Mouse (Mus musculus): Measurements from ENCODE around the gene AL732309.1. TPM values are rescaled to one million over a fixed set of nuclear protein-coding genes. Genes with fewer than 3 reads are reported as not detected.

The AL732309.1 gene
- 4.5 to 4.9 TPM in 2 of 3 replicates, not detected in the other for total RNA-seq (2017)

- ATAC-seq (replicated peaks; ENCODE audit: insufficient number of reproducible peaks, low FRiP score, low TSS enrichment, poor library complexity, severe bottlenecking) = no peak
Observed at GRCm38 (mm10) chr2:25246183-25247072, at the start of gene AL732309.1. AL732309.1 (minus strand) TSS chr2:25246863.

DNA sequence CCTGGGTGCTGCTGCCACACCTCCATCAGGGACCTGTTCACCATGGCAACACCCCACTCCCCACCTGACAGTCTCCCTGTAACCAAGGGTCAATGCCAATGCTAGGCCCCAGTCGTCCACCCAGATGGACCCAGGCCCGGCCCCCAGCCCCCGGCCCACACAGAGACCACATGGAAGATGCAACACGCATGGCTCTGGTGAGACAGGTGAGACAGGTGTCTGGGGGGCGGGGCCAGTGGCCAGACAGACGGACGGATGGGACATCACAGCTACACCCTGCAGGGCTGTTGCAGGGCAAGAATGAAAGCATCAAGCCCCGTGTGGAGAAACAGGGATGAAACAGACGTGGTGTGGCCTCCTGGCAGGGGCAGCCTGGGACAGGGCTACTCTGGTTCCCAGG, 47.0 kb upstream of the AL732309.1 start:
- ATAC-seq (replicated peaks; ENCODE audit: insufficient number of reproducible peaks, low FRiP score, low TSS enrichment, poor library complexity, severe bottlenecking) = no peak

GRCm38 (mm10) chr2:25292856-25293255, 46.2 kb upstream of the AL732309.1 start:
- ATAC-seq (replicated peaks; ENCODE audit: insufficient number of reproducible peaks, low FRiP score, low TSS enrichment, poor library complexity, severe bottlenecking) = no peak

GRCm38 (mm10) chr2:25292054-25292544, 45.4 kb upstream of the AL732309.1 start:
- no peak for ATAC-seq (replicated peaks; ENCODE audit: insufficient number of reproducible peaks, low FRiP score, low TSS enrichment, poor library complexity, severe bottlenecking)

- ATAC-seq (replicated peaks; ENCODE audit: insufficient number of reproducible peaks, low FRiP score, low TSS enrichment, poor library complexity, severe bottlenecking) = no peak
Observed at GRCm38 (mm10) chr2:25291184-25292053, 44.8 kb upstream of the AL732309.1 start.

- no peak for ATAC-seq (replicated peaks; ENCODE audit: insufficient number of reproducible peaks, low FRiP score, low TSS enrichment, poor library complexity, severe bottlenecking)
Observed at GRCm38 (mm10) chr2:25290816-25291130, 44.1 kb upstream of the AL732309.1 start.

DNA sequence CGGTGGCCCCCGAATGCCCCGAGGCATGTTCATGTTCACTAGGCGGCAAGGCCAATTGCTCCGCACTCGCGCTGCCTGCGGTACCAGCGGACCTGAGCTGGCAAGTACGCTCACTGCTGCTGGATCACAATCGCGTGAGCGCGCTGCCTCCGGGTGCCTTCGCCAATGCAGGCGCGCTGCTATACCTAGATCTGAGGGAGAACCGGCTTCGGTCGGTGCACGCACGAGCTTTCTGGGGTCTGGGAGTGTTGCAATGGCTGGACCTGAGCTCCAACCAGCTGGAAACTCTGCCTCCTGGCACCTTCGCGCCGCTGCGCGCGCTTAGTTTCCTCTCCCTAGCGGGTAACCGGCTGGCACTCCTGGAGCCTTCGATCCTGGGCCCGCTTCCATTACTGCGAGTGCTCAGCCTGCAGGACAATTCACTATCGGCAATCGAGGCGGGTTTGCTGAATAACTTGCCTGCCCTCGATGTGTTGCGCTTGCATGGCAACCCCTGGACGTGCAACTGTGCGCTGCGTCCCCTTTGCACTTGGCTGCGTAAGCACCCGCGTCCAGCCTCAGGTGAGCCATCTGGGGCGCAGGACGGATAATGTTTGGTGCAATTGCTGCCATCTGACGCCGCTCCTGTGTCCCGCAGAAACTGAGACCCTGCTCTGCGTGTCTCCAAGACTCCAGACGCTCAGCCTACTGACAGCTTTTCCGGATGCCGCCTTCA, 43.6 kb upstream of the AL732309.1 start:
- no peak for ATAC-seq (replicated peaks; ENCODE audit: insufficient number of reproducible peaks, low FRiP score, low TSS enrichment, poor library complexity, severe bottlenecking)

- ATAC-seq (replicated peaks; ENCODE audit: insufficient number of reproducible peaks, low FRiP score, low TSS enrichment, poor library complexity, severe bottlenecking) = no peak
Observed at GRCm38 (mm10) chr2:25289651-25290050, 43.0 kb upstream of the AL732309.1 start, which contains the start of gene Lrrc26. Lrrc26 (plus strand) TSS chr2:25289915.

- ATAC-seq (replicated peaks; ENCODE audit: insufficient number of reproducible peaks, low FRiP score, low TSS enrichment, poor library complexity, severe bottlenecking) = no peak
Observed at GRCm38 (mm10) chr2:25288734-25289345, 42.2 kb upstream of the AL732309.1 start.

- no peak for ATAC-seq (replicated peaks; ENCODE audit: insufficient number of reproducible peaks, low FRiP score, low TSS enrichment, poor library complexity, severe bottlenecking)
Observed at GRCm38 (mm10) chr2:25287927-25288649, 41.4 kb upstream of the AL732309.1 start, which contains the start of gene Tmem210. Tmem210 (plus strand) TSS chr2:25288145.

- no peak for ATAC-seq (replicated peaks; ENCODE audit: insufficient number of reproducible peaks, low FRiP score, low TSS enrichment, poor library complexity, severe bottlenecking)
Observed at GRCm38 (mm10) chr2:25286837-25287636, 40.4 kb upstream of the AL732309.1 start.

DNA sequence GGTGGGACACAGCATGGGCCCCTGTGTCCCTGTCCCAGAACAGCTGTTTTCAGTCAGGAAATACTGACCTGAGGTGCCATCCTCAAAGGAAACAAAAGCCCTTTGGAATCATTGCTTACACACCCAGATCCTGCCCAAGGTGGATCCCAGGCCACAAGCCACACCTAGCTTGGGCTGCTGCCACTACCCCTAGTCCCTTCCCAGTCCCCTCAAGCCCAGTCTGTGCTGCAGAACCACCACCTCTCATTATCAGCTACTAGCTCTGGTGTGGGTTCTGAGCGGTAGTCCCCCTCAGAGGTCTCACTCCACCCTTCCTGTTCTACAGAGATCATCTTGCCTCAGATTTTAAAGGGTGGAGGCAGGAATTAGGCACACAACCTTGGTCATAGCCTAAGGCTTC, 39.7 kb upstream of the AL732309.1 start:
- no peak for ATAC-seq (replicated peaks; ENCODE audit: insufficient number of reproducible peaks, low FRiP score, low TSS enrichment, poor library complexity, severe bottlenecking)

GRCm38 (mm10) chr2:25285551-25285950, 38.9 kb upstream of the AL732309.1 start:
- ATAC-seq (replicated peaks; ENCODE audit: insufficient number of reproducible peaks, low FRiP score, low TSS enrichment, poor library complexity, severe bottlenecking) = no peak

GRCm38 (mm10) chr2:25278928-25279882, 32.5 kb upstream of the AL732309.1 start:
- ATAC-seq (replicated peaks; ENCODE audit: insufficient number of reproducible peaks, low FRiP score, low TSS enrichment, poor library complexity, severe bottlenecking) = peak; percentile 83

DNA sequence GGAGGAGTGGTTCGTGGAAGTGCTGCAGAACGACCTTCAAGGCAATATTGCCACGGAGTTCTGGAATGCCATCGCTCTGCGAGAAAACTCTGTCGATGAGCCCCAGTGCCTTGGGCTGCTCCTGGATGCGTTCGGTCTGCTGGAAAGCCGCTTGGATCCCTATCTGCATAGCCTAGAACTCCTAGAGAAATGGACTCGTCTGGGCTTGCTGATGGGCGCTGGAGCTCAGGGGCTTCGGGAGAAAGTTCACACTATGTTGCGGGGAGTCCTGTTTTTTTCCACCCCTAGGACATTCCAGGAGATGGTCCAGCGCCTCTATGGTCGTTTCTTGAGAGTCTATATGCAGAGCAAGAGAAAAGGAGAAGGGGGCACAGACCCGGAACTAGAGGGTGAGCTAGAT, 26.3 kb upstream of the AL732309.1 start:
- ATAC-seq (replicated peaks; ENCODE audit: insufficient number of reproducible peaks, low FRiP score, low TSS enrichment, poor library complexity, severe bottlenecking) = no peak

DNA sequence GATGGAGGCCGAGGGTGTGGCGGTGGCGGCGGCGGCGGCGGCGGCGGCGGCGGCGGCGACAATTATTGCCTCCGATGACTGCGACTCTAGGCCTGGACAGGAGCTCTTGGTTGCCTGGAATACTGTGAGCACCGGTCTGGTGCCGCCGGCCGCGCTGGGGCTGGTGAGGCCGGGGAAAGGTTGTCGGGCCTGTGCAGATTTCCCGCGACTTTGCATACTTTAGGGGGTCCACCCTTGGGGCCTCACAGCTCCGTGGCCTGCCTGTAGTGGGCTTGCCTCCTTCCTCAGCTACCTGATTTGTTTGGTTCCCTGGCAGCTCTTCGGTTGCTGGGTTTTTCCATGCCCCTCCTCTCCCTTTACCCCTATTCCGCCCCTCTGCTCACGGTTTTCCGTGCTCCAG, 25.9 kb upstream of the AL732309.1 start:
- ATAC-seq (replicated peaks; ENCODE audit: insufficient number of reproducible peaks, low FRiP score, low TSS enrichment, poor library complexity, severe bottlenecking) = no peak
